35 mouse cellular contexts compared by ENCODE assay signal in the genomic region with DNA sequence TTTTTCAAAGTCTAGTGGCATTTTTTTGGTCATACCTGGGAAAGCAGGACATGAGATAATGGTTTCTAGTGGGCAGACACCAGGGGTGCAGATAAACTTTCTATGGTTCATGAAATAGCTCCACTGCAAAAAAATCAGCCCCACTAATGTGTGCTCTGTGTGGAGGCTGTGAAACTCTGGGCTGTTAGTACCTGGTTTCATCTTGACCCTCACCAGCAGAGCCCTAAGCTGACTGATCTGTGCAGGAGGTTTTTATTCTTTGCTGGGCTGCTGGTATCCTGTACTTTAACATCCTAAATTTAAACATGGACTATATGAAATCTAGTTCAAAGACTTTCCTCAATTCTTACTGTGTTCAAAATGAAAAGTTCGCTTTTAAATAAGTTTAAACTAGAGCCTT.
"Had no signal": no experiment of that assay in that cellular context is flagged by ENCODE, and none has a peak within 500 bp of the region (broad histone marks: within the 10 kb centered on the region; RNA-seq: fewer than 3 reads in every experiment).

No protein-coding gene starts in this region.

- H3K4me1 ChIP-seq: heart, embryonic 10.5 days; heart, embryonic 12.5 days; heart, embryonic 13.5 days; heart, embryonic 15.5 days; hindbrain, embryonic 10.5 days; hindbrain, embryonic 12.5 days; hindbrain, embryonic 13.5 days; hindbrain, embryonic 15.5 days; intestine, embryonic 15.5 days; kidney, embryonic 15.5 days had no signal

- H3K36me3 ChIP-seq: heart, embryonic 10.5 days; heart, embryonic 12.5 days; heart, embryonic 13.5 days; heart, embryonic 15.5 days; hindbrain, embryonic 10.5 days; hindbrain, embryonic 12.5 days; hindbrain, embryonic 13.5 days; hindbrain, embryonic 15.5 days; intestine, embryonic 15.5 days; kidney, embryonic 15.5 days had no signal

- H3K9me3 ChIP-seq: heart, embryonic 13.5 days; heart, embryonic 15.5 days; hindbrain, embryonic 12.5 days; hindbrain, embryonic 13.5 days; hindbrain, embryonic 15.5 days; intestine, embryonic 15.5 days; kidney, embryonic 15.5 days had no signal

- H3K4me2 ChIP-seq: heart, embryonic 11.5 days; heart, embryonic 12.5 days; heart, embryonic 13.5 days; heart, embryonic 15.5 days; hindbrain, embryonic 12.5 days; hindbrain, embryonic 13.5 days; hindbrain, embryonic 14.5 days; hindbrain, embryonic 15.5 days; intestine, embryonic 15.5 days; kidney, embryonic 15.5 days had no signal

- H3K27ac ChIP-seq: heart, embryonic 10.5 days; heart, embryonic 13.5 days; heart, embryonic 15.5 days; hindbrain, embryonic 10.5 days; hindbrain, embryonic 12.5 days; hindbrain, embryonic 13.5 days; hindbrain, embryonic 14.5 days; hindbrain, embryonic 15.5 days; hindbrain, postnatal 0 days; intestine, embryonic 15.5 days; kidney, embryonic 15.5 days; kidney, postnatal 0 days; layer of hippocampus, adult 2 months had no signal

- H3K9ac ChIP-seq: heart, embryonic 12.5 days; heart, embryonic 13.5 days; heart, embryonic 15.5 days; hindbrain, embryonic 12.5 days; hindbrain, embryonic 13.5 days; hindbrain, embryonic 14.5 days; hindbrain, embryonic 15.5 days; intestine, embryonic 15.5 days; kidney, embryonic 15.5 days had no signal

- ATAC-seq: hindbrain, embryonic 16.5 days; hindbrain, postnatal 0 days; inflammation-experienced regulatory T-cells, adult 6 months; intestine, embryonic 15.5 days; intestine, embryonic 16.5 days; intestine, postnatal 0 days had no signal

- DNase-seq: heart, postnatal 10 days; heart, postnatal 14 days; heart, postnatal 36 days; heart, postnatal 4 days; kidney, adult 11 months; kidney, adult 18-20 months; kidney, adult 2 months; kidney, adult 8-10 months; kidney, adult 9 months; kidney, postnatal 10 days; kidney, postnatal 14 days; kidney, postnatal 25 days; kidney, postnatal 36 days; kidney, postnatal 4 days; layer of hippocampus, adult 9-11 months; layer of hippocampus, postnatal 36 days had no signal

- H3K27me3 ChIP-seq: heart, embryonic 13.5 days; heart, embryonic 15.5 days; hindbrain, embryonic 13.5 days; hindbrain, embryonic 15.5 days; intestine, embryonic 15.5 days; kidney, embryonic 15.5 days had no signal

- H3K4me3 ChIP-seq: heart, embryonic 10.5 days; heart, embryonic 12.5 days; heart, embryonic 13.5 days; heart, embryonic 15.5 days; hindbrain, embryonic 10.5 days; hindbrain, embryonic 12.5 days; hindbrain, embryonic 13.5 days; hindbrain, embryonic 15.5 days; intestine, embryonic 15.5 days; kidney, embryonic 15.5 days; layer of hippocampus, adult 2 months had no signal
